Mouse (Mus musculus) liver, embryonic 16.5 days (tissue): ENCODE measurements around the gene Cyb5b. TPM values are rescaled to one million over a fixed set of nuclear protein-coding genes. Genes with fewer than 3 reads are reported as not detected.
A peak's percentile ranks its signal among the peaks of the same experiment; 100 is the strongest.

Experiments
- ATAC-seq: fragments of 200-750 bp; cut with Nextera tagmentation; 2 replicates; pipeline ENCODE4 v1.8.0; 2017; ENCODE audit warnings: low read depth, mild to moderate bottlenecking, moderate number of reproducible peaks, moderate library complexity
- H3K27ac ChIP-seq: fragments of 300-500 bp; sonication (generic); 2 replicates; pipeline ENCODE4 v1.5.1; 2014; ENCODE audit warnings: mild to moderate bottlenecking, low read length
- H3K27me3 ChIP-seq: fragments of 300-500 bp; sonication (generic); 2 replicates; pipeline ENCODE4 v1.6.1; 2014; ENCODE audit warnings: low read depth, low read length, mixed read lengths; ENCODE audit not compliant: control insufficient read depth, insufficient read depth
- H3K36me3 ChIP-seq: fragments of 300-500 bp; sonication (generic); 2 replicates; pipeline ENCODE4 v1.6.1; 2014; ENCODE audit warnings: mild to moderate bottlenecking; ENCODE audit not compliant: control insufficient read depth, insufficient read depth
- H3K4me1 ChIP-seq: fragments of 300-500 bp; sonication (generic); 2 replicates; pipeline ENCODE4 v1.6.1; 2014; ENCODE audit warnings: low read depth, low read length, mixed read lengths; ENCODE audit not compliant: control insufficient read depth
- H3K4me2 ChIP-seq: fragments of 300-500 bp; sonication (generic); 2 replicates; pipeline ENCODE4 v1.6.1; 2014; ENCODE audit warnings: low read depth, low read length, mixed read lengths
- H3K4me3 ChIP-seq: fragments of 300-500 bp; sonication (generic); 2 replicates; pipeline ENCODE4 v1.5.1; 2014; ENCODE audit warnings: low read depth, mild to moderate bottlenecking, low read length
- H3K9ac ChIP-seq: fragments of 300-500 bp; sonication (generic); 2 replicates; pipeline ENCODE4 v1.6.1; 2014; ENCODE audit warnings: low read depth, low read length
- H3K9me3 ChIP-seq: fragments of 300-500 bp; sonication (generic); replicated peaks from 2 replicates; pipeline ENCODE4 v1.6.1; 2016; ENCODE audit warnings: low read length; ENCODE audit not compliant: control insufficient read depth
- WGBS: fragments of 180-500 bp; shearing (Covaris S2); extraction: QIAGEN DNeasy Blood & Tissue Kit; methylation state at CpG from one replicate; pipeline ENCODE4 v1.1.7; 2014; ENCODE audit not compliant: insufficient replicate concordance; 5-methylcytosine and 5-hydroxymethylcytosine counted together
- polyA plus RNA-seq: library from polyadenylated mRNA; unstranded; fragments of >200 nt; fragmentation: Nextera tagmentation; extraction: Ambion mirVana; gene quantifications from 2 replicates; pipeline ENCODE4 v1.2.1, GENCODE M21; 2015

Gene Cyb5b
- polyA plus RNA-seq, 1 experiment from 2014 or later: 23.0 TPM

DNA sequence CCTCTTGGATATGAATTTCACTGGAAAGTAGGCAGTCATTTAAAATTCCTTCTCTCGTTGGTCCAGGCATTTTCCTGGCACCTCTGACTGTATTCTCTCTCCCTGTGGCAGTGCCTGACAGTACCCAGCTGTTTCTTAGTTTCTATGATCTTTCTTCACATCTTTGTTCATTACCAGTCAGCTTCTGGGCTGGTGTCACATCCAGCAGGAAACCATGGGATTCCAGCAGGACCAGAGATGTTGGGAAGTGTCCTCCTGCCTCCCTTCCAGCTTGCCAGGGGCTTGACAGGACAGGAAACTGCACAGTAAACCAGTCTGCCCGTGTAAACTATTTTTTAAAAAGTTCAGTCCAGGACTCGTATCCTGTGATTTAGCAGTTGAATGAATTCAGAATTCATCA lies 34.6 kb downstream of the Cyb5b start:
- H3K4me3 ChIP-seq: no peak overlapping the region
- no peak overlapping the region for H3K27ac ChIP-seq
- no peaks in the 10 kb centered on the region for H3K9me3 ChIP-seq
- no peak overlapping the region for H3K4me2 ChIP-seq
- H3K36me3 ChIP-seq: peaks cover 20% of the 10 kb centered on the region
- 65% methylated on average over 3 of the region's 3 CpGs for WGBS
- H3K27me3 ChIP-seq: no peaks in the 10 kb centered on the region
- no peak for ATAC-seq
- no peak overlapping the region for H3K9ac ChIP-seq
- no peaks in the 10 kb centered on the region for H3K4me1 ChIP-seq

- no peak overlapping the region for H3K27ac ChIP-seq
- H3K9ac ChIP-seq: no peak overlapping the region
- no peak for ATAC-seq
- H3K4me1 ChIP-seq: no peaks in the 10 kb centered on the region
- no peaks in the 10 kb centered on the region for H3K27me3 ChIP-seq
- H3K4me3 ChIP-seq: no peak overlapping the region
- no peaks in the 10 kb centered on the region for H3K9me3 ChIP-seq
- H3K36me3 ChIP-seq: peaks cover 16% of the 10 kb centered on the region; the same call in 1 of the 2 replicates
- H3K4me2 ChIP-seq: no peak overlapping the region
- 73% methylated on average over 15 of the region's 15 CpGs for WGBS
Measured at GRCm38 (mm10) chr8:107186659-107187390, 36.4 kb downstream of the Cyb5b start.

- no peak for ATAC-seq
- Histone ChIP-seq H3K36me3 (peaks cover 16% of the 10 kb centered on the region; the same call in 1 of the 2 replicates), H3K4me3 (no peak overlapping the region), H3K4me1 (no peaks in the 10 kb centered on the region), H3K27ac (no peak overlapping the region), H3K9ac (no peak overlapping the region), H3K27me3 (no peaks in the 10 kb centered on the region), H3K4me2 (no peak overlapping the region), H3K9me3 (no peaks in the 10 kb centered on the region)
- 80% methylated on average over 5 of the region's 5 CpGs for WGBS
Measured at GRCm38 (mm10) chr8:107187631-107188030, 37.2 kb downstream of the Cyb5b start.

GRCm38 (mm10) chr8:107192631-107193030 lies 42.2 kb downstream of the Cyb5b start:
- Histone ChIP-seq H3K4me3 (no peak overlapping the region), H3K9me3 (no peaks in the 10 kb centered on the region), H3K27me3 (no peaks in the 10 kb centered on the region), H3K27ac (no peak overlapping the region), H3K36me3 (no peaks in the 10 kb centered on the region), H3K4me1 (no peaks in the 10 kb centered on the region), H3K9ac (no peak overlapping the region), H3K4me2 (no peak overlapping the region)
- WGBS: 63% methylated on average over 8 of the region's 8 CpGs
- ATAC-seq: no peak

DNA sequence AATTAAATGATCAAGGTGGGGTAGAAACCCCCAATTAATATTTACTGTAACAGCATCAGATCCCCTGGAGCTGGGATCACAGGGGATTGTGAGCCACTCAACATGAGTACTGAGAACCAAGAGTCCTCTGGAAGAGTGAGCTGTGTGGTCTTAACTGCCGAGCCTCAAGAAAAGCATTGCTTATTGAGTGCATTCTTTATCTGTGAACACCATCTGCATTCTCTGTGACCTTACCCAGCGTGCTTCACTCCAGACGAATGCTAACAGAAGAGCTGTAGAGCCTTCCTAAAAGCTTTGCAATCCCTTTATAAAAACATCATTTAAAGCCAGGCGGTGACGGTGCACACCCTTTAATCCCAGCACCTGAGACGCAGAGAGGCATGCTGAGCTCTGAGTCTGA lies 42.9 kb downstream of the Cyb5b start:
- ATAC-seq: no peak
- Histone ChIP-seq H3K4me1 (no peaks in the 10 kb centered on the region), H3K27me3 (no peaks in the 10 kb centered on the region), H3K4me2 (no peak overlapping the region), H3K4me3 (no peak overlapping the region), H3K36me3 (no peaks in the 10 kb centered on the region), H3K9ac (no peak overlapping the region), H3K27ac (no peak overlapping the region), H3K9me3 (no peaks in the 10 kb centered on the region)
- 49% methylated on average over 6 of the region's 6 CpGs for WGBS

GRCm38 (mm10) chr8:107194786-107195451 lies 44.5 kb downstream of the Cyb5b start:
- no peak for ATAC-seq
- Histone ChIP-seq H3K27ac (no peak overlapping the region), H3K9ac (no peak overlapping the region), H3K4me3 (no peak overlapping the region), H3K4me1 (no peaks in the 10 kb centered on the region), H3K27me3 (no peaks in the 10 kb centered on the region), H3K4me2 (no peak overlapping the region), H3K9me3 (no peaks in the 10 kb centered on the region), H3K36me3 (no peaks in the 10 kb centered on the region)
- 68% methylated on average over 14 of the region's 14 CpGs for WGBS

- Histone ChIP-seq H3K36me3 (no peaks in the 10 kb centered on the region), H3K4me2 (peak overlapping the region; percentile 7; the same call in 1 of the 2 replicates), H3K4me1 (no peaks in the 10 kb centered on the region), H3K27ac (no peak overlapping the region), H3K9me3 (no peaks in the 10 kb centered on the region), H3K9ac (no peak overlapping the region), H3K27me3 (no peaks in the 10 kb centered on the region), H3K4me3 (no peak overlapping the region)
- ATAC-seq: no peak
- 63% methylated on average over 24 of the region's 24 CpGs for WGBS
Measured at GRCm38 (mm10) chr8:107197901-107198826, 47.7 kb downstream of the Cyb5b start.

DNA sequence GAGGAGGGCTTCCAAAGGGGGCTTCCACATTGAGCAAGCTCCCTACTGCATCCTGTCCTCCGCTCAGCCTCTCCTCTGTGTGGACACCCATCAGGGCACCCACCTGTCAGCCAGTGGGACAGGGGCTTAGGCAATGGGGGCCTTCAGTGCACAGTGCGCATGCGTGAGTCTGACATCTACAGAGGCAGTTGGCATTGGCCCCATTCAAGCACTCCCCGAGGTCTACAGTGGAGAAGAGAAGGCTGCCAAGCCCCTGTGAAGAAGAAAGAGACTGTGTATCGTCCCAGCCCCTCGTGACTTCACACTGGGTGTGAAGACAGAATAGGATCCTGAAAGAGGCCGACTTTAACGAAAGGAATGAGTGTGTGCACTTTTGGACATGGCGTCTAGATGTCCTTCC lies 54.7 kb downstream of the Cyb5b start:
- no peak overlapping the region for H3K27ac ChIP-seq

More for the DNA sequence above, 54.7 kb downstream of the Cyb5b start:
- Histone ChIP-seq H3K27me3 (no peaks in the 10 kb centered on the region), H3K9ac (no peak overlapping the region), H3K9me3 (no peaks in the 10 kb centered on the region), H3K4me1 (no peaks in the 10 kb centered on the region), H3K4me2 (no peak overlapping the region), H3K36me3 (no peaks in the 10 kb centered on the region), H3K4me3 (no peak overlapping the region)
- WGBS: 72% methylated on average over 9 of the region's 9 CpGs
- no peak for ATAC-seq
